Mouse (Mus musculus) monocyte, adult 5-6 weeks (primary cell): ENCODE data around the gene Psmb5. TPM values are rescaled to one million over a fixed set of nuclear protein-coding genes. Genes with fewer than 3 reads are reported as not detected.

Experiments used
- ATAC-seq: fragments of 153-309, 156-312 bp; replicated peaks from 2 replicates; pipeline ENCODE4 v1.8.0; 2017; ENCODE audit warnings: mild to moderate bottlenecking; ENCODE audit not compliant: low TSS enrichment, insufficient number of reproducible peaks, severe bottlenecking, poor library complexity, low FRiP score
- total RNA-seq: library from RNA; stranded (forward); fragments of 200-1000, 200-491, 200-594 nt; gene quantifications from 3 replicates; pipeline ENCODE4 v1.2.3, GENCODE M21; 2017

The Psmb5 gene
- 30.4 to 56.5 TPM (median 43.4 TPM) in 3 replicates for total RNA-seq

DNA sequence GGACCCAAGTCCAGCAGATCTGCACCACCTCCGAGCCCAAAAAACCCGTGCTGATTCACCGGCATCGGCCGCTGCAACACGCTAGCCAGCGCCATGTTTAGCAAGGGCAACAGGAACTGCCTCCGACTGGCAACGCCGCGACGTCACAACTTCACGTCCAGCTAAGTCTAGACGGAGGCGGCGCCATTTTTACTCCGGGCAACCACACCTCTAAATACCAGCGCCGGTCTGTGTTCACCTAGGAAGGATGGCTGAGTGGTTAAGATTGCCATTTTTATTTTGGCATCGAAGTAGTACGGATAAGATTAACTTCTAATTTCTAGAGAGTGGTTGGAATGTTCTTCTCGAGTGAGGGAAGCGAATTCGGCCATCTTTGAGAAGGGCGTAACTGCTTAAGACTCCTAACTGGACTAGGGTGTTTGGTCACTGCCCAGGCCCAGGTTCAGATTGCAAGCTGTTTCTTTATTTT is at the start of gene Psmb5:
TSS of gene Psmb5 (minus strand) at position 126 of the 469 bp plus-strand sequence.
- ATAC-seq, result peak; percentile 92

- 0 out of 2 replicates have a peak, but pooled peaks have one; percentile 31 for ATAC-seq
Measured at GRCm38 (mm10) chr14:54664477-54665222, 46.8 kb upstream of the Psmb5 start.

GRCm38 (mm10) chr14:54660009-54660408 is 42.2 kb upstream of the Psmb5 start:
- ATAC-seq, result no peak

DNA sequence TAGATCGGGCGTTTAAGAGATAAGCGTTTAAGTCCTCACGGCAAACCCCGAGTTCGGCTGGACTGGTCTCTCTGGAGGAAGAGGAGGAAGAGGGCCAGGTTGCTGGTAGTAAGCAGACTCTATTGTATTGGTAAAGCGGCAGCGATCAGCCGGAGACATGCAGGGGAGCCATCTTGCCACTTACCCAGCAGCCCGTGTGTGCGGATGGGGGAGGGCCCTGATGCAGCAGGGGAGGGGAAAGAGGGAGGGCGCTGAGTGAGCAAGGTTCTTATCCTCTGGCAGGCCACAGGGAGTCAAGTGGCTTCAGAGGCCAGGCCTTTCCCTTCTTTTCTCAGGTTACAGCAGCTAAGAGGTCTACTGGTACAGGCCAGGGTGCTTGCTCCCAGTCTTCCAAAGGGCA is 35.7 kb upstream of the Psmb5 start:
- peak; percentile 91 for ATAC-seq

- ATAC-seq, result no peak
Measured at GRCm38 (mm10) chr14:54652787-54653186, 35.0 kb upstream of the Psmb5 start.

GRCm38 (mm10) chr14:54651556-54651955 is 33.7 kb upstream of the Psmb5 start:
- ATAC-seq, result no peak

- ATAC-seq, result peak; percentile 73
Measured at GRCm38 (mm10) chr14:54650621-54651454, 33.0 kb upstream of the Psmb5 start.

DNA sequence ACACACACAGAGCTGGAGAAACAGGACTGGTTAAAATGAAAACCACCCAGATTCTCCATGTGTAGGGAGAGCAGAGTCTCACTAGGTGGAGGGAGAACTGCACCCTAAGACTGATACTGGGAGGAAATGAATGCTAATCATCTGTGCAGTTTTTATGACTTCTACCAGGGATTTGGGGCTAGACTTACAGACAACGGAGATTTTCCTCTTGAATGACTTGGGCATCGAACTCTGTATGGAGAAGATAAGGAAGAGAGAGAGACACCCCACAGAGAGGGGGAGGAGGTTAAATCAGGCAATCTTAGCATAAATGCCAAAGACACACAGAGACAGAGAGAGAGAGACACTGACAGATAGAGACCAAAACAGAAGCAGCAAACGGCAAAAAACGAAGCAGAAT is 30.1 kb upstream of the Psmb5 start:
- ATAC-seq, result no peak

GRCm38 (mm10) chr14:54646898-54647636 is 29.2 kb upstream of the Psmb5 start:
- no peak for ATAC-seq

GRCm38 (mm10) chr14:54646455-54646854 is 28.6 kb upstream of the Psmb5 start:
- no peak for ATAC-seq

GRCm38 (mm10) chr14:54644294-54644693 is 26.5 kb upstream of the Psmb5 start:
- no peak for ATAC-seq

GRCm38 (mm10) chr14:54643011-54643410 is 25.2 kb upstream of the Psmb5 start:
- no peak for ATAC-seq

DNA sequence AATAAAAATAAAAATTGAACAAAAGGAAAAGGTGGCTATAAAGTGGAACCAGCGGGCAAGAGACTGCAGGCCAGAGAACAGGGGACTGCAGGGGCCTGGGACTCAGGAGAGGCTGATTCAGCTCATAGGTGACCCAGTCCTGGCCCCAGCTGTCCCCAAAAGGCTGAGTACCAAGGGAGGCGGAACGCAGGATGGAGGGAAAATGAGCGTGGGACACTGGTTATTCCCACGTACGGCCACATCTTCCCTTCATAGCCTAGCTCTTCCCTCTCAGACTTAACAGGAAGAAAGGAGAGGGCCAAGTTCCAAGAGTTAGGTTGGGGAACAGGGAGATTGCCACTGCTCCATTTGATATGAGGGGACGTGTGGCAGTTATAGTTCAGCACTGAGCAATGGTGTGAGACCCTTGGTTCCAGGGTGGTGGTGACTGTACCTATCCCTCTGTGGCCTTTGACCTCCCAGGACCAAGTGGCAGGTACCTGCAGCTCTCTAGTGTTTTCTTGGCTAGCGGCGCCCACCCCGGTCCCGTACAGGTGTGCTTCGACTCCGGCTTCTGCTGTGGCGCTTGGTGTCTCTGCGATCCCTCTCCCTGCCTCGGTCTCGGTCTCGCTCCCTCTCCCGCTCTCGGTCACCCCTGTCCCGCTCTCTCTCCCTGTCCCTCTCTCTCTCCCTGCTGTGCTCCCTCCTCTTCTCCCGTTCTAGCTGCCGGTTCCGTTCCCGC is 24.6 kb upstream of the Psmb5 start:
- no peak for ATAC-seq

- peak; percentile 54 for ATAC-seq
Measured at GRCm38 (mm10) chr14:54641305-54641969, 23.6 kb upstream of the Psmb5 start, which contains the start of gene Cdh24. Gene Cdh24 (minus strand): TSS chr14:54641364.

DNA sequence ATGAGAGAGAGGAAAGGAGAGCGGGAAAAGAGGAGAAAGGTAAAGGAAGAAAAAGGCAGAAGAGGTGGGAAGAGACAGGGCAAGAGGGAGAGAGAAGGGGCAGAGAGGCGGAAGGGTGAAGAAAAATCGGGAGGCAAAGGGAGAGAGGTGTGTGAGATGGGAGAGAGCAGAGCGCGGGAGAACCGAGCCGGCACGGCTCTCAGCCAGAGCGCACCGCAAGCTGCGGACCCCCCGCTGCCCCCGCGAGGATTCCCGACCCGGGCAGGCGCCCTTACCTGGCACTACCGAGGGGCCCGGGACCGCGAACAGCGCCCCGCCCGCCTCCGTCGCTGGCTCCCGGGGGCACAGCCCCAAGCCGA is 23.1 kb upstream of the Psmb5 start, which contains the start of gene Gm17606:
TSS of gene Gm17606 (plus strand) at position 7 of the 359 bp plus-strand sequence.
- ATAC-seq, result no peak

DNA sequence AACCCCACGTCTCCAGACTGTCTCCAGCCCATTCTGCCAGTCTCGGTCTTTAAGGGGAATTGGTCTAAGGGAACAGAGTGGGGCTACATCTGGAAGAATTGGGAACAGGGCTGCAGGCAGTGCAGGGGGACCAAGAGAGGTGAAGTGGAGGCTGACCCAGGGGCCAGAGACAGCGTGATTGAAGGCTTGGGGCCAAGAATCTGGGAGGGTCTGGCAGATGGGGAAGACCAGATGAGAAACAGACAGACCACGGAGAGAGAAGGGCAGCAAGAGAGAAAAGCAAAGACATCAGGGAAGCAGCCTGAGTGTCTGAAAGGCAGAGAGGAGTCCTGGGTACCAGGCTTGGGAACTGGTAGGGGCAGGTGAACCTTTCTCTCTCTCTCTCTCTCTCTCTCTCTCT is 22.3 kb upstream of the Psmb5 start:
- no peak for ATAC-seq

GRCm38 (mm10) chr14:54638210-54638609 is 20.4 kb upstream of the Psmb5 start:
- no peak for ATAC-seq

- no peak for ATAC-seq
Measured at GRCm38 (mm10) chr14:54636954-54637353, 19.1 kb upstream of the Psmb5 start.
